Comparison of ENCODE assay signal across 11 mouse cellular contexts in genomic region chr3:101749031-101749632, GRCm38 (mm10).
DNase-seq lines count a peak whose midpoint lies in the region; TF ChIP-seq lines count a peak whose summit lies in the region.
"Had no signal": no experiment of that assay in that cellular context is flagged by ENCODE, and none has a peak within 500 bp of the region (broad histone marks: within the 10 kb centered on the region; RNA-seq: fewer than 3 reads in every experiment).

No protein-coding gene starts in this region.

- DNase-seq in layer of hippocampus, adult 11-12 months (ENCODE audit: low spot score): peak; percentile 3
- DNase-seq in layer of hippocampus, postnatal 25 days (ENCODE audit: extremely low spot score in 1 of 2, low spot score in 1 of 2): no peak
- peak; percentile 17 to 57 for DNase-seq in frontal cortex, postnatal 36 days (ENCODE audit: low spot score in 2 of 2)
- peak; percentile 46 for DNase-seq in right cerebral cortex, postnatal 14 days
- DNase-seq in spleen, adult 12 weeks (ENCODE audit: low spot score): no peak
- DNase-seq in cerebellum, adult 11-12 months: no peak
- DNase-seq: cerebellum, adult 2 months; gastrocnemius, adult 2 months; thymus, adult 18-20 months had no signal

- TF ChIP-seq POLR2A in cortical plate, adult 2 months (IDR thresholded peaks at IDR 0.05; ENCODE audit: extremely low read depth, insufficient read depth, low read length): 0 out of 2 replicates have a peak, but pooled peaks have one; percentile 22

- TF ChIP-seq CTCF in cortical plate, adult 2 months (IDR thresholded peaks at IDR 0.05; ENCODE audit: extremely low read depth, insufficient read depth, low read length): no peak

- no peak overlapping the region for H3K4me3 ChIP-seq in cortical plate, adult 2 months (ENCODE audit: insufficient read depth, low read length)
- H3K4me3 ChIP-seq: gastrocnemius, adult 2 months; intestine, embryonic 15.5 days had no signal

- H3K27ac ChIP-seq in cortical plate, adult 2 months (ENCODE audit: insufficient read depth, low read length): peak overlapping the region; percentile 2; the same call in 1 of the 2 replicates
- H3K27ac ChIP-seq: gastrocnemius, adult 2 months; intestine, embryonic 15.5 days had no signal

- H3K4me1 ChIP-seq in cortical plate, adult 2 months (ENCODE audit: control insufficient read depth, insufficient read depth, low read length): peaks cover 2% of the 10 kb centered on the region
- H3K4me1 ChIP-seq: intestine, embryonic 15.5 days had no signal

Comparison
In these comparisons a context has a peak if more than half of its experiments do, and no peak if none do; other contexts are left out.
1. DNase-seq: peak in layer of hippocampus, adult 11-12 months (single experiment), frontal cortex, postnatal 36 days (2 of 2) and right cerebral cortex, postnatal 14 days (single experiment); none in layer of hippocampus, postnatal 25 days (0 of 2), spleen, adult 12 weeks (single experiment) and cerebellum, adult 11-12 months (single experiment).